Comparison of ENCODE assay signal across 8 mouse cellular contexts in genomic region chr9:119339558-119340211, GRCm38 (mm10). TPM values are rescaled to one million over a fixed set of nuclear protein-coding genes. Genes with fewer than 3 reads are reported as not detected.
DNase-seq lines count a peak whose midpoint lies in the region; ATAC-seq and TF ChIP-seq lines count a peak whose summit lies in the region.

TSS of gene Acaa1a (plus strand) at chr9:119339676.

- no peak for TF ChIP-seq POLR2A in cortical plate, adult 2 months (IDR thresholded peaks at IDR 0.05; ENCODE audit: extremely low read depth, insufficient read depth, low read length)

- H3K4me3 ChIP-seq in cortical plate, adult 2 months (ENCODE audit: insufficient read depth, low read length): peak within 1 kb of the TSS; percentile 56

- no peak for TF ChIP-seq CTCF in cortical plate, adult 2 months (IDR thresholded peaks at IDR 0.05; ENCODE audit: extremely low read depth, insufficient read depth, low read length)

- H3K4me1 ChIP-seq in cortical plate, adult 2 months (ENCODE audit: control insufficient read depth, insufficient read depth, low read length): peaks cover 3% of the 10 kb centered on the region

- peak within 1 kb of the TSS; percentile 26; the same call in 1 of the 2 replicates for H3K27ac ChIP-seq in cortical plate, adult 2 months (ENCODE audit: insufficient read depth, low read length)

- intact Hi-C loops in left cerebral cortex, postnatal 36 days (cut with DNase I): loop anchor here (2.0 to 10.0 kb wide), 2 partner anchors 17 to 415 kb away; partner anchors contain the start of genes Ctdspl and Oxsr1

- ATAC-seq in cerebellum, adult (ENCODE audit: insufficient number of reproducible peaks, low FRiP score, low TSS enrichment): no peak
- ATAC-seq in inflammation-experienced regulatory T-cells, adult 6 months: peak; percentile 49

- DNase-seq in cerebellum, adult 11 months: peak; percentile 62
- DNase-seq in gastrocnemius, postnatal 25 days: peak; percentile 70
- DNase-seq in left cerebral cortex, postnatal 36 days (ENCODE audit: low spot score in 2 of 2): peak; percentile 49 to 54
- peak; percentile 50 for DNase-seq in mesoderm, embryonic 11.5 days (ENCODE audit: low read depth, low spot score)
- peak; percentile 63 for DNase-seq in skeletal muscle tissue, adult 2 months (ENCODE audit: low read depth, low spot score)

RNA-seq across cellular contexts. Expression of gene Acaa1a, which starts in this region (rescaled TPM):
- polyA plus RNA-seq in cortical plate, adult 2 months (2012; rRNA removed): 141 and 149 TPM in 2 replicates
- total RNA-seq in gastrocnemius, postnatal 25 days (2021): 10 to 100 TPM; 38.3 to 40.9 TPM
- polyA plus RNA-seq in inflammation-experienced regulatory T-cells, adult 6 months (2017; shearing (Covaris generic)): 10 to 100 TPM; 41.3 to 46.9 (median 41.3) TPM
- 10 to 100 TPM; 73.1 to 79.8 TPM for total RNA-seq in left cerebral cortex, postnatal 36 days (2021)
